23 mouse cellular contexts compared by ENCODE assay signal in genomic region chr10:67898949-67899675, GRCm38 (mm10). TPM values are rescaled to one million over a fixed set of nuclear protein-coding genes. Genes with fewer than 3 reads are reported as not detected.
DNase-seq lines count a peak whose midpoint lies in the region; ATAC-seq and TF ChIP-seq lines count a peak whose summit lies in the region.
"Had no signal": no experiment of that assay in that cellular context is flagged by ENCODE, and none has a peak within 500 bp of the region (broad histone marks: within the 10 kb centered on the region; RNA-seq: fewer than 3 reads in every experiment).

No protein-coding gene starts in this region.

- no peak overlapping the region for H3K4me2 ChIP-seq in kidney, postnatal 0 days (ENCODE audit: low read length)
- no peak overlapping the region for H3K4me2 ChIP-seq in kidney, embryonic 16.5 days (replicated peaks; ENCODE audit: low read depth, low read length)
- no peak overlapping the region for H3K4me2 ChIP-seq in neural tube, embryonic 15.5 days
- H3K4me2 ChIP-seq: heart, embryonic 15.5 days; hindbrain, embryonic 15.5 days; intestine, embryonic 15.5 days; limb, embryonic 13.5 days; liver, embryonic 13.5 days; lung, embryonic 15.5 days; midbrain, embryonic 11.5 days; neural tube, embryonic 13.5 days had no signal

- peaks cover 28% of the 10 kb centered on the region for H3K79me3 ChIP-seq in C2C12 (ENCODE audit: low read depth)

- no peaks in the 10 kb centered on the region for H3K27me3 ChIP-seq in kidney, postnatal 0 days (ENCODE audit: insufficient read depth, low read length)
- H3K27me3 ChIP-seq in kidney, embryonic 16.5 days (ENCODE audit: insufficient read depth, low read length) = no peaks in the 10 kb centered on the region
- no peaks in the 10 kb centered on the region for H3K27me3 ChIP-seq in C2C12 (ENCODE audit: control insufficient read depth, insufficient read depth, insufficient read length)
- no peaks in the 10 kb centered on the region for H3K27me3 ChIP-seq in neural tube, embryonic 15.5 days (replicated peaks)
- H3K27me3 ChIP-seq: heart, embryonic 15.5 days; hindbrain, embryonic 15.5 days; intestine, embryonic 15.5 days; limb, embryonic 13.5 days; liver, embryonic 13.5 days; lung, embryonic 15.5 days; neural tube, embryonic 13.5 days had no signal

- no peak overlapping the region for H3ac ChIP-seq in C2C12 (ENCODE audit: control insufficient read depth, insufficient read length, low read depth)

- intact Hi-C loops in left cerebral cortex, postnatal 25 days (cut with DNase I) = no loop called here

- H3K36me3 ChIP-seq in kidney, postnatal 0 days (ENCODE audit: insufficient read depth, low read length) = no peaks in the 10 kb centered on the region
- H3K36me3 ChIP-seq in kidney, embryonic 16.5 days (ENCODE audit: insufficient read depth, low read length) = no peaks in the 10 kb centered on the region
- H3K36me3 ChIP-seq in C2C12 (ENCODE audit: control insufficient read depth, insufficient read depth) = peaks cover 37% of the 10 kb centered on the region
- 0 out of 2 replicates have a peak, but pooled peaks cover 3% of the 10 kb centered on the region for H3K36me3 ChIP-seq in neural tube, embryonic 15.5 days
- H3K36me3 ChIP-seq: heart, embryonic 15.5 days; hindbrain, embryonic 15.5 days; intestine, embryonic 15.5 days; liver, embryonic 13.5 days; lung, embryonic 15.5 days; neural tube, embryonic 13.5 days had no signal

- H3K79me2 ChIP-seq in C2C12 (ENCODE audit: control insufficient read depth, insufficient read depth) = peaks cover 52% of the 10 kb centered on the region

- no peak for TF ChIP-seq CTCF in kidney, postnatal 0 days (IDR thresholded peaks at IDR 0.05; ENCODE audit: low read depth)
- no peak for TF ChIP-seq CTCF in C2C12 (IDR thresholded peaks at IDR 0.05; ENCODE audit: control insufficient read depth, insufficient read depth, insufficient read length)

- WGBS in kidney, postnatal 0 days = 62% methylated on average over 4 of the region's 4 CpGs
- 66% methylated on average over 4 of the region's 4 CpGs for WGBS in kidney, embryonic 16.5 days
- WGBS in neural tube, embryonic 15.5 days = 74% methylated on average over 4 of the region's 4 CpGs

- H3K27ac ChIP-seq in kidney, postnatal 0 days = no peak overlapping the region
- H3K27ac ChIP-seq in kidney, embryonic 16.5 days (ENCODE audit: low read length) = no peak overlapping the region
- no peak overlapping the region for H3K27ac ChIP-seq in neural tube, embryonic 15.5 days (replicated peaks)
- H3K27ac ChIP-seq: gastrocnemius, adult 2 months; heart, embryonic 15.5 days; hindbrain, embryonic 15.5 days; intestine, embryonic 15.5 days; limb, embryonic 13.5 days; liver, embryonic 13.5 days; lung, embryonic 15.5 days; neural tube, embryonic 13.5 days had no signal

- no peak for ATAC-seq in kidney, postnatal 0 days (replicated peaks; ENCODE audit: low FRiP score, low read depth)
- ATAC-seq in kidney, embryonic 16.5 days (ENCODE audit: low FRiP score, low TSS enrichment) = no peak
- no peak for ATAC-seq in neural tube, embryonic 15.5 days (ENCODE audit: low FRiP score)
- no peak for ATAC-seq in erythroid progenitor cell, adult 5-6 weeks (replicated peaks; ENCODE audit: low FRiP score, poor library complexity, severe bottlenecking)
- ATAC-seq: forebrain, postnatal 0 days; intestine, embryonic 15.5 days had no signal

- DNase-seq in kidney, postnatal 0 days (ENCODE audit: low spot score) = peak; percentile 6
- DNase-seq in adrenal gland, adult 8-10 months = peak; percentile 52
- peak; percentile 43 for DNase-seq in fibroblast of lung, adult 2 months (ENCODE audit: low read depth)
- no peak for DNase-seq in left cerebral cortex, postnatal 25 days (ENCODE audit: low spot score in 2 of 2)
- DNase-seq: cerebellum, adult 9-11 months; forebrain, postnatal 0 days; gastrocnemius, adult 2 months; heart, postnatal 4 days; kidney, postnatal 10 days; liver, embryonic 13.5 days; thymus, postnatal 36 days had no signal

- H3K4me3 ChIP-seq in kidney, postnatal 0 days (replicated peaks; ENCODE audit: low read depth, low read length) = no peak overlapping the region
- no peak overlapping the region for H3K4me3 ChIP-seq in kidney, embryonic 16.5 days (ENCODE audit: low read length)
- H3K4me3 ChIP-seq in C2C12 (ENCODE audit: insufficient read depth, poor library complexity, severe bottlenecking) = no peak overlapping the region
- H3K4me3 ChIP-seq in neural tube, embryonic 15.5 days (replicated peaks) = no peak overlapping the region
- H3K4me3 ChIP-seq: erythroblast, embryonic 14.5 days; gastrocnemius, adult 2 months; heart, embryonic 15.5 days; hindbrain, embryonic 15.5 days; intestine, embryonic 15.5 days; limb, embryonic 13.5 days; liver, embryonic 13.5 days; lung, embryonic 15.5 days; neural tube, embryonic 13.5 days had no signal

- H3K4me1 ChIP-seq in kidney, postnatal 0 days (replicated peaks; ENCODE audit: insufficient read depth, low read length) = no peaks in the 10 kb centered on the region
- H3K4me1 ChIP-seq in kidney, embryonic 16.5 days (ENCODE audit: insufficient read depth, low read length) = no peaks in the 10 kb centered on the region
- H3K4me1 ChIP-seq in neural tube, embryonic 15.5 days = no peaks in the 10 kb centered on the region
- H3K4me1 ChIP-seq: heart, embryonic 15.5 days; intestine, embryonic 15.5 days; limb, embryonic 13.5 days; liver, embryonic 13.5 days; lung, embryonic 15.5 days had no signal

- no peaks in the 10 kb centered on the region for H3K9me3 ChIP-seq in kidney, postnatal 0 days (replicated peaks; ENCODE audit: low read length)
- H3K9me3 ChIP-seq in kidney, embryonic 16.5 days (ENCODE audit: low read length) = no peaks in the 10 kb centered on the region
- no peaks in the 10 kb centered on the region for H3K9me3 ChIP-seq in neural tube, embryonic 15.5 days (replicated peaks)
- H3K9me3 ChIP-seq: heart, embryonic 15.5 days; hindbrain, embryonic 15.5 days; intestine, embryonic 15.5 days; limb, embryonic 13.5 days; liver, embryonic 13.5 days; lung, embryonic 15.5 days; neural tube, embryonic 13.5 days had no signal

- H3K9ac ChIP-seq in kidney, postnatal 0 days (ENCODE audit: low read depth, low read length) = no peak overlapping the region
- H3K9ac ChIP-seq in kidney, embryonic 16.5 days (replicated peaks; ENCODE audit: low read length) = no peak overlapping the region
- H3K9ac ChIP-seq in neural tube, embryonic 15.5 days (replicated peaks) = no peak overlapping the region
- H3K9ac ChIP-seq: forebrain, postnatal 0 days; heart, embryonic 15.5 days; hindbrain, embryonic 15.5 days; intestine, embryonic 15.5 days; limb, embryonic 13.5 days; liver, embryonic 13.5 days; lung, embryonic 15.5 days; neural tube, embryonic 13.5 days had no signal

TF ChIP-seq in C2C12, 6 proteins besides CTCF, POLR2A, EP300 and RAD21:
- TF ChIP-seq FOSL1 (IDR thresholded peaks at IDR 0.05; ENCODE audit: insufficient read depth, low read length, poor library complexity, severe bottlenecking) (peak; percentile 74), USF1 (IDR thresholded peaks at IDR 0.05; ENCODE audit: low read depth) (no peak), MAX (IDR thresholded peaks at IDR 0.05) (no peak), CEBPB (IDR thresholded peaks at IDR 0.05; ENCODE audit: low read depth) (peak; percentile 99)
TF ChIP-seq in C2C12: peak in this region for 2.

RNA-seq across cellular contexts. Expression of gene Zfp365, which starts 13.3 kb away (rescaled TPM):
- 0.63 and 0.66 TPM in 2 replicates for polyA plus RNA-seq in kidney, postnatal 0 days (2015; fragmentation: Nextera tagmentation; extraction: Ambion mirVana)
- 0.66 and 0.84 TPM in 2 replicates for polyA plus RNA-seq in kidney, embryonic 16.5 days (2015; fragmentation: Nextera tagmentation; extraction: Ambion mirVana)
- 14.1 TPM for polyA plus RNA-seq in C2C12 (2012; fragmentation: generic; extraction: Trizol)
- 1 to 10 TPM; 2.6 to 3.2 (median 3.0) TPM for total RNA-seq in adrenal gland, adult 8-10 months (2022)
- polyA plus RNA-seq in neural tube, embryonic 15.5 days (2015; fragmentation: Nextera tagmentation; extraction: Ambion mirVana) = 4.0 TPM in 2 replicates
- total RNA-seq in erythroid progenitor cell, adult 5-6 weeks (2015; ENCODE audit: low replicate concordance) = 0.36 TPM in 1 of 2 replicates, not detected in the other
- not detected in 2 replicates for total RNA-seq in erythroid progenitor cell, adult 5-6 weeks (2017; ENCODE audit: low replicate concordance)
- 100 to 1,000 TPM; 440 to 454 TPM for total RNA-seq in left cerebral cortex, postnatal 25 days (2021)
- polyA plus RNA-seq: erythroblast, embryonic 14.5 days had no signal

Comparison
In these comparisons a context has a peak if more than half of its experiments do, and no peak if none do; other contexts are left out.
1. DNase-seq: peak in kidney, postnatal 0 days (single experiment), adrenal gland, adult 8-10 months (single experiment) and fibroblast of lung, adult 2 months (single experiment); none in left cerebral cortex, postnatal 25 days (0 of 2).